Mouse (Mus musculus): ENCODE data around the gene Olfr1431.
"Not testable (repeated sequence)": the region's sequence is repeated elsewhere in the genome, so short reads cannot be mapped to it uniquely, and the experiment has no call there.

Olfr1431 gene

GRCm38 (mm10) chr19:12200334-12200733, at the start of gene Olfr1431:
Gene Olfr1431, plus strand, starts transcription at chr19:12200634.
- no peak for DNase-seq

GRCm38 (mm10) chr19:12170062-12170599, 30.3 kb upstream of the Olfr1431 start, which contains the start of gene Olfr1555-ps1:
Gene Olfr1555-ps1, minus strand, starts transcription at chr19:12170112.
- DNase-seq: not testable (repeated sequence)

GRCm38 (mm10) chr19:12175431-12175830, 25.0 kb upstream of the Olfr1431 start:
- DNase-seq: not testable (repeated sequence)

GRCm38 (mm10) chr19:12199076-12199475, 1.4 kb upstream of the Olfr1431 start:
- not testable (repeated sequence) for DNase-seq

GRCm38 (mm10) chr19:12232496-12232895, 32.1 kb downstream of the Olfr1431 start, which contains the start of gene Olfr1432:
Gene Olfr1432, minus strand, starts transcription at chr19:12232596.
- DNase-seq: not testable (repeated sequence)

- DNase-seq: no peak
Observed at GRCm38 (mm10) chr19:12241559-12241958, 41.1 kb downstream of the Olfr1431 start, which contains the start of gene Olfr262. Gene Olfr262, minus strand, starts transcription at chr19:12241659.

- DNase-seq: no peak
Observed at GRCm38 (mm10) chr19:12260732-12261131, 60.3 kb downstream of the Olfr1431 start, which contains the start of gene Olfr235. Gene Olfr235, plus strand, starts transcription at chr19:12261032.

All from thymus, postnatal 25 days (tissue).